Mouse (Mus musculus) liver, embryonic 11.5 days (tissue): Measurements from ENCODE around the gene Tmem135. TPM values are rescaled to one million over a fixed set of nuclear protein-coding genes. Genes with fewer than 3 reads are reported as not detected.

Experiments used
- ATAC-seq: fragments of 200-750 bp; cut with Nextera tagmentation; replicated peaks from 2 replicates; pipeline ENCODE4 v1.8.0; 2017; ENCODE audit warnings: moderate number of reproducible peaks, mild to moderate bottlenecking, moderate TSS enrichment, moderate library complexity; ENCODE audit not compliant: low FRiP score
- DNase-seq: peaks from one replicate; pipeline ENCODE4 v3.0.0-alpha.2; 2017; ENCODE audit warnings: low spot score
- H3K27ac ChIP-seq: fragments of 300-500 bp; sonication (generic); 2 replicates; pipeline ENCODE4 v1.5.1; 2014; ENCODE audit warnings: mild to moderate bottlenecking, low read depth, low read length, control low read depth
- H3K27me3 ChIP-seq: fragments of 300-500 bp; sonication (generic); replicated peaks from 2 replicates; pipeline ENCODE4 v1.6.1; 2014; ENCODE audit warnings: low read length, mixed read lengths; ENCODE audit not compliant: control insufficient read depth, insufficient read depth
- H3K36me3 ChIP-seq: fragments of 300-500 bp; sonication (generic); 2 replicates; pipeline ENCODE4 v1.6.1; 2014; ENCODE audit warnings: mild to moderate bottlenecking, low read length, moderate library complexity, mixed read lengths; ENCODE audit not compliant: control insufficient read depth, insufficient read depth
- H3K4me1 ChIP-seq: fragments of 300-500 bp; sonication (generic); replicated peaks from 2 replicates; pipeline ENCODE4 v1.6.1; 2014; ENCODE audit warnings: low read length, mixed read lengths; ENCODE audit not compliant: control insufficient read depth, insufficient read depth
- H3K4me2 ChIP-seq: fragments of 300-500 bp; sonication (generic); 2 replicates; pipeline ENCODE4 v1.6.1; 2014; ENCODE audit warnings: mild to moderate bottlenecking, control low read depth, moderate library complexity
- H3K4me3 ChIP-seq: fragments of 300-500 bp; sonication (generic); 2 replicates; pipeline ENCODE4 v1.5.1; 2014; ENCODE audit warnings: low read depth, low read length, control low read depth
- H3K9ac ChIP-seq: fragments of 300-500 bp; sonication (generic); 2 replicates; pipeline ENCODE4 v1.6.1; 2014; ENCODE audit warnings: low read depth, low read length, control low read depth
- H3K9me3 ChIP-seq: fragments of 300-500 bp; sonication (generic); 2 replicates; pipeline ENCODE4 v1.6.1; 2016; ENCODE audit warnings: low read length, inconsistent platforms, mixed read lengths; ENCODE audit not compliant: control insufficient read depth
- WGBS: fragments of 180-500 bp; shearing (Covaris S2); extraction: QIAGEN DNeasy Blood & Tissue Kit; methylation state at CpG from one replicate; pipeline ENCODE4 v1.1.7; 2014; 5-methylcytosine and 5-hydroxymethylcytosine counted together
- polyA plus RNA-seq: library from polyadenylated mRNA; unstranded; fragments of >200 nt; fragmentation: Nextera tagmentation; extraction: Ambion mirVana; gene quantifications from 2 replicates; pipeline ENCODE4 v1.2.1, GENCODE M21; 2014

Tmem135 gene
- polyA plus RNA-seq, 1 experiment from 2014 or later, result 28.9 TPM

- no peak overlapping the region for H3K9ac ChIP-seq
- H3K27me3 ChIP-seq, result no peaks in the 10 kb centered on the region
- ATAC-seq (no peak), DNase-seq (no peak)
- H3K4me3 ChIP-seq, result no peak overlapping the region
- 0 out of 2 replicates have a peak, but pooled peaks cover 10% of the 10 kb centered on the region for H3K4me1 ChIP-seq
- no peaks in the 10 kb centered on the region for H3K36me3 ChIP-seq
- H3K4me2 ChIP-seq, result no peak overlapping the region
- 84% methylated on average over 2 of the region's 2 CpGs for WGBS
- no peak overlapping the region for H3K27ac ChIP-seq
- no peaks in the 10 kb centered on the region for H3K9me3 ChIP-seq
Observed at GRCm38 (mm10) chr7:89400721-89401120, 3.3 kb downstream of the Tmem135 start.

DNA sequence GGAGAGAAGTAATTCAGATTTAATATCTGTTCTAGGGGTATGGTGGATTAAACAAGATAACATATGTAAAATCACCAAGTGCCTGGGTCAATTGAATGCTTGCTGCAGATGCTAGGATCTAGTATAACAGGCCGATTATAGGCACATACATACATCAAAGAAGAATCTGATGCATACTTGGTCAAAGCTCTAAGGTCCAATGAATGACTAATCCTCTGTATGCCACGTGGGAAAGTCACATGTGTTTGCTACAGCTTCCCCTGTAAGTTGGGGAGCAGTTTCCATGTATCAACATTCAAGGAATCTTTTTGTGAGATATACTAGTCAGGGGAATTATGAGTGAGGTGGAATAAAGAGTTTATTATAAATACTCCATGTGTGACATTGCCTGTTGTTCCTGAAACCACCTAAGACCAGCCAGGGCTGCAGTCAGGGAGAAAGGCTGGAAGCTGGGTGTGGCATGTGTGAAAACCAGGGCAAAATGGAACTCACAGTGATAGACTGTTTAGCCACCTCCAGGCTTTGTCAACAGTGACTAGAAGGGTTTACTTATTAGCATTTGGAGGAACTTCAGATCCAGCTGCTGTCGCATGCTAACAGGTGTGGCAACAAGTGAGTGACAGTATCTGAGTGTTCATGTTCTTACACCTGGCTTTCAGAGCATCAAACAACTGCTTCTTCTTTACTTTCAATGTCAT lies 6.0 kb downstream of the Tmem135 start:
- no peaks in the 10 kb centered on the region for H3K36me3 ChIP-seq
- 70% methylated on average over 3 of the region's 3 CpGs for WGBS
- DNase-seq (no peak), ATAC-seq (no peak)
- H3K4me1 ChIP-seq, result 0 out of 2 replicates have a peak, but pooled peaks cover 2% of the 10 kb centered on the region
- H3K9ac ChIP-seq, result no peak overlapping the region
- H3K27ac ChIP-seq, result no peak overlapping the region
- no peak overlapping the region for H3K4me2 ChIP-seq
- H3K27me3 ChIP-seq, result no peaks in the 10 kb centered on the region
- no peaks in the 10 kb centered on the region for H3K9me3 ChIP-seq
- H3K4me3 ChIP-seq, result no peak overlapping the region

DNA sequence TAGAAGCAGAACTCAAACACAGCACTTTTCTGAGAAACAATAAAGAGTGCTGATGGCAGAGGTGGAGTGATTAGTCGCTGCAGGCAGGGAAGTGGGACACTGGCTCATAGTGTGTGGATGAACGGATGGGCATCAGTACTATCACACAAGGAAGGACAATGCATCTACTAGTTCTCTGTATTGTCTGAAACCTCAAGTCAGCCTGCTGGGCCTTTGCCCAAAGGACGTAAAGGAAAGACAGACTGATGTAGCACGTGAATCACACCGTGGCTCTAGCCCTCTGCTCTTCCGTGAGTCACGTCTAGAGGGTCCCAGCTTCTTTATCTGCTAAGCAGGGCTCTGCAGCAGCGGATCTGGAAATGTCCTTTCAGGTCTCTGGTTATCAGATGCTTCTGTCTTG lies 7.6 kb downstream of the Tmem135 start:
- H3K9ac ChIP-seq, result no peak overlapping the region
- no peak for ATAC-seq
- 61% methylated on average over 8 of the region's 8 CpGs for WGBS

DNA sequence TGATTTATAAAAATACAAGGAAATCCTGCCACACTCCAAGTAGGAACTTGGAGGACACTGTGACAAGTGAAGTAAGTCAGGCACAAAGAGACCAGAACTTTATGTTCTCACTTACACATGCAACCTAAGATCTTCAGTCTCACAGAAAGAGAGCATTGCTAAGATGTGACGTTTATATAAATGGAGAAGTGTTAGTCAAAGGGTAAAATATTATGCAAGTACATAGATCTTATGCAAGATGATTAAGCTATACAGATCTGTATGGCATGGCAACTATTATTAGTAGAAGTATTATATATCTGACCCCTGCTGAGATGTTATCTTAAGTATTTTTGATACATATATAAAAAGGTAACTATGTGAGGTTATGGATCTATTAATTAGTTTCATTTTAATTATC lies 8.6 kb downstream of the Tmem135 start:
- H3K4me2 ChIP-seq, result no peak overlapping the region
- ATAC-seq (no peak), DNase-seq (no peak)
- WGBS, result 73% methylated on average over 1 of the region's 1 CpGs
- no peaks in the 10 kb centered on the region for H3K27me3 ChIP-seq
- H3K36me3 ChIP-seq, result no peaks in the 10 kb centered on the region
- H3K4me1 ChIP-seq, result no peaks in the 10 kb centered on the region
- no peak overlapping the region for H3K4me3 ChIP-seq
- H3K27ac ChIP-seq, result no peak overlapping the region
- no peaks in the 10 kb centered on the region for H3K9me3 ChIP-seq
- no peak overlapping the region for H3K9ac ChIP-seq

More for the DNA sequence above, 7.6 kb downstream of the Tmem135 start:
- no peaks in the 10 kb centered on the region for H3K36me3 ChIP-seq
- H3K4me3 ChIP-seq, result no peak overlapping the region
- no peak for DNase-seq
- H3K27me3 ChIP-seq, result no peaks in the 10 kb centered on the region
- H3K4me1 ChIP-seq, result no peaks in the 10 kb centered on the region
- H3K27ac ChIP-seq, result no peak overlapping the region
- H3K4me2 ChIP-seq, result no peak overlapping the region
- H3K9me3 ChIP-seq, result no peaks in the 10 kb centered on the region

GRCm38 (mm10) chr7:89392825-89393224 lies 11.2 kb downstream of the Tmem135 start:
- ATAC-seq (no peak), DNase-seq (no peak)
- no peaks in the 10 kb centered on the region for H3K27me3 ChIP-seq
- no peak overlapping the region for H3K9ac ChIP-seq
- H3K36me3 ChIP-seq, result no peaks in the 10 kb centered on the region
- no peak overlapping the region for H3K4me2 ChIP-seq
- 89% methylated on average over 1 of the region's 1 CpGs for WGBS
- H3K9me3 ChIP-seq, result no peaks in the 10 kb centered on the region
- H3K4me1 ChIP-seq, result no peaks in the 10 kb centered on the region; the same call in 1 of the 2 replicates
- H3K4me3 ChIP-seq, result no peak overlapping the region
- no peak overlapping the region for H3K27ac ChIP-seq

DNA sequence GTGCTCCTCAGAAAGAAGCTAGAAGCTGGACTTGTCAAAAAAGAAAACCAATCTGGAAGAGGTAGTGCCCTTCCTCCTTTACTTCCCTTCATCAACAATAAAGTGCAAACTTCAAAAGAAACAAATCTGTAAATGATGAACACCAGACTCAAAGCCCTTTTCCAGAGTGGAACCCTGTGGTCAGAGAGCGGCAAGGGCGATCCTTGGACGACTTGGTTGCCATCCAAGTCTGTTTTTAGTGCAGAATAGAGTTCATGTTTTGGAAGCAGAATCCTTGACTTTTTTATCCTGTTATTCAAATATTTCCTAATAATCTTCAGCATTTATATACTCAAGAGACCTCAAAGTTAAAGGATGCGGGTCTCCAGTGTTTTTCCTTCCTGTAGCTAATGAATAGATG lies 11.6 kb downstream of the Tmem135 start:
- DNase-seq (no peak), ATAC-seq (no peak)
- Histone ChIP-seq H3K4me1 (no peaks in the 10 kb centered on the region; the same call in 1 of the 2 replicates), H3K36me3 (no peaks in the 10 kb centered on the region), H3K9me3 (no peaks in the 10 kb centered on the region), H3K4me3 (no peak overlapping the region), H3K9ac (no peak overlapping the region), H3K4me2 (no peak overlapping the region), H3K27ac (no peak overlapping the region), H3K27me3 (no peaks in the 10 kb centered on the region)
- 66% methylated on average over 4 of the region's 4 CpGs for WGBS

DNA sequence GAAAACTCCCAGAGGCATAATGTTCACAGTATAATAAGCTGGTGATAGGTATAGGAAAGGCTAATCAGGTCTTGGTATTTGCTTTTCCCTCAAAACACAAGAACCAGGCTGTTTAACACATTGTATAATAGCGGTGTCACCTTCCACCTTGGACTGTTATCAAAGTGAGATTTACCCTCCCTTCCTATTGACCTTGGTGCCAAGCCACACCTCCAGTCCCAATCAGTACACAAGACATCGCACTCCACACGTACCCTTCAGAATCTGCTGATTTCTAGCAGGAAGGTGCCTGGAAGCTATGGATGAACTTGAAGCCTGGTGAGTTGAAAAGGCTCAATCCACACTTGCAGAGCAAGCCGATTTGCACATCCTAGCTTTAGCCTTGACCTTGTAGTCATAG lies 12.2 kb downstream of the Tmem135 start:
- no peaks in the 10 kb centered on the region for H3K36me3 ChIP-seq
- no peaks in the 10 kb centered on the region for H3K27me3 ChIP-seq
- WGBS, result 71% methylated on average over 4 of the region's 4 CpGs
- no peaks in the 10 kb centered on the region for H3K9me3 ChIP-seq
- no peak overlapping the region for H3K4me2 ChIP-seq
- no peak overlapping the region for H3K4me3 ChIP-seq
- ATAC-seq (no peak), DNase-seq (peak; percentile 8)
- no peaks in the 10 kb centered on the region; the same call in 1 of the 2 replicates for H3K4me1 ChIP-seq
- H3K27ac ChIP-seq, result no peak overlapping the region
- no peak overlapping the region for H3K9ac ChIP-seq

DNA sequence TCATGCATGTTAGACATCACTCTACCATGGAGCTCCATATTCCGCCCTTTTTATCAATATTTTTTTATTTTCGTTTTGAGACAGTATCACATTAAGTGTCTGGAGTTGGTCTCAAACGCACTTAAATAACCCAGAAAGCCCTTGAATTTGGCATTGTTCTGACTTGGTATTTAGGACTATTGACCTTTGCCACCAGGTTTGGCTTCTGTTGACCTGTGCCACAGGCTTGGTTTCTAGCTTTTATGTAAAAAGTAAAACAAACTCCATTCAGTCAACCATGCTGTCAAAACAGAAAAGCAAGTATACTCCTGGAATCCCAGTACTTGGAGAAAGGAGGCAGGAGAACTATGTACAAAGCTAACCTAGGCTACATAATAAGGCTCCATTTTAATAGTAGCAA lies 12.7 kb downstream of the Tmem135 start:
- Histone ChIP-seq H3K36me3 (no peaks in the 10 kb centered on the region), H3K4me3 (no peak overlapping the region), H3K4me2 (no peak overlapping the region), H3K4me1 (no peaks in the 10 kb centered on the region; the same call in 1 of the 2 replicates), H3K9me3 (no peaks in the 10 kb centered on the region), H3K27me3 (no peaks in the 10 kb centered on the region), H3K9ac (no peak overlapping the region), H3K27ac (no peak overlapping the region)
- peak; percentile 5 for DNase-seq
- no peak for ATAC-seq
- WGBS, result 84% methylated on average over 3 of the region's 3 CpGs

DNA sequence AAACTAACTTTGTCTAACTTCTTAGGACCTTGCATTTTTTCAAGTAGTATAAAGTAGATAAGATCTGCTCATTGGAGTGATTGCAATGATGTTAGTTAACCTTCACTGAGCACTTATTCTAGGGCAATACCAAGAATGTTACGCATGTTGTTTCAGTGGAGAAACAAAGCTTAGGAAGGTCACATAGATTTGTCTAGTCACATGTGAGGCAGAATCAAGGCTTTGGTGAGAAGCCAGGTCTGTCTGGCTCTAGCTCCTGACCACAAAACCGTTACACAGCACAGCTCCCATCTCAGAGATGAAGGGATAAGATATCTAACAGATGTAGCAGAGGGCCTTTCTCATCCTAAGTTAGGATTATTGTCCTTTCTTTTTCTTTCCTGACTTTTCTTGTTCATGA lies 13.4 kb downstream of the Tmem135 start:
- WGBS, result 75% methylated on average over 2 of the region's 2 CpGs
- H3K9me3 ChIP-seq, result no peaks in the 10 kb centered on the region
- DNase-seq, result peak; percentile 3
- H3K4me3 ChIP-seq, result no peak overlapping the region
- no peak overlapping the region for H3K27ac ChIP-seq
- H3K9ac ChIP-seq, result no peak overlapping the region
- no peaks in the 10 kb centered on the region for H3K27me3 ChIP-seq
- H3K4me2 ChIP-seq, result no peak overlapping the region
- no peaks in the 10 kb centered on the region for H3K36me3 ChIP-seq
- no peak for ATAC-seq
- H3K4me1 ChIP-seq, result no peaks in the 10 kb centered on the region; the same call in 1 of the 2 replicates
